Mouse (Mus musculus) c-Kit-negative CD71-positive TER-119-positive erythroid progenitor cells, embryonic 14.5 days (primary cell): ENCODE measurements around the gene Zscan20.
"Not testable (repeated sequence)": the region's sequence is repeated elsewhere in the genome, so short reads cannot be mapped to it uniquely, and the experiment has no call there.

Experiments
- DNase-seq: peaks from one replicate; pipeline ENCODE4 v3.0.0-alpha.2; 2013; ENCODE audit warnings: low read depth, low spot score

The Zscan20 gene

DNA sequence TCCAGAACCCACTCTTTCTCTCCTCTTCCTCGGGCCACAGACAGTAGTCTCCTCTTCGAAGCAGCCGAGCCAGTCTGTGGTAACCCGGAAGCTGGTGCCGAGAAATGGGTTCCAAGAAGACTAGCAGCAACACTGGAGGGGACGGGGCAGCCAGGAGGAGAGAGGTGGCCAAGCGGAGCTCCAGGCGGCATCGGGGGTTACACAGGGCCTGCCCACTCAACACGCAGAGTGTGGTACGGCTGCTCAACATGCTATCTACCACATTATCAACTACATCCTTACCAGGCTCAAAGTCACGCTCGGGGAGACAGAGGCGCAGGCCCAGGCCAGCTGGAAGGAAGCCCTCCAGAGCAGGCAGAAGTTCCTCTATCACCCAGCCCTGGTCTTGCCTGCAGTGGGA lies 5.9 kb upstream of the Zscan20 start:
- DNase-seq, result no peak

DNA sequence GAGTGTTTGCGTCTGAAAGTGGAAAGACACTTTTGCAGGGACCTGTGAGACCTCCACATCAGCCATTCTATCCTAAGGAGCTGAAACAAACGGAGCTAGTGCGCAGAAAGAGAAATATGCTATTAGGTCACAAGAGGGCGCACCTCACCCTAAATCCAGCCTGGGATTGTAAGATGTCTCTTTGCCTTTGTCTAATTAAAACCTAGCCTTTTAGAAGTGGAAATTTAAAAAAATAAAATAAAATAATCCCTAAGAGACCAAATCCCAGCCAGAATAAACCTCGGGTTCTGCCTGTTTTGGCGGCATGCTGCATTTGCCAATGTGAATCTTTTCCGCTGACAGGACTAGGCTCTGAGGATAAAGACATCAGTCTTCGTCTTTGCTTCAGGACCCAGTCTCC lies 3.4 kb upstream of the Zscan20 start:
- peak; percentile 20 for DNase-seq

DNA sequence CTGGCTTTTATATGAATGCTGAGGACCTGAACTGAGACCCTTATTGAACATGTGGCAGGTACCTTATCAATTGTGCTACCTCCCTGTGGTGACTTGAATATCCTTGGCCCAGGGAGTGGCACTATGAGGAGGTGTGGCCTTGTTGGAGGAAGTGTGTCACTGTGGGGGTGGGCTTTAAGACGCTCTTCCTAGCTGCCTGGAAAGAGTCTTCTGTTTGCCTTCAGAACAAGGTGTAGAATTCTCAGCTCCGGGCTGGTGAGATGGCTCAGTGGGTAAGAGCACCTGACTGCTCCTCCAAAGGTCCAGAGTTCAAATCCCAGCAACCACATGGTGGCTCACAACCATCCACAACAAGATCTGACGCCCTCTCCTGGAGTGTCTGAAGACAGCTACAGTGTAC lies 1.8 kb upstream of the Zscan20 start:
- DNase-seq, result not testable (repeated sequence)

DNA sequence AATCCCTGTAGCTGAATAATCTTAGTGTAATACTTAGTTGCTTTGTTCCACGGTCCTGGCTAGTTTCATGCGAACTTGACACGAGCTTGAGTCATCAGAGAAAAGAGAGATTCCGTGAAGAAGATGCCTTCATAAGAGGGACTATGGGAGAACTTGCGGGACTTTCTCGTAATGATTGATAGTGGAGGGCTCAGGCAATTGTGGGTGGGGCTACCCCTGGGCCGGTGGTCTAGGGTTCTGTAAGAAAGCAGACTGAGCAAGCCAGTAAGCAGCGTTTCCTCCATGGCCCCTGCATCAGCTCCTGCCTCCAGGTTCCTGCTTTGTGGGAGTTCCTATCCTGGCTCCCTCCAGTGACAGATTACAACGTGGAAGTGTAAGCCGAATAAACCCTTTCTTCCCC lies 808 bp upstream of the Zscan20 start:
- peak; percentile 16 for DNase-seq

DNA sequence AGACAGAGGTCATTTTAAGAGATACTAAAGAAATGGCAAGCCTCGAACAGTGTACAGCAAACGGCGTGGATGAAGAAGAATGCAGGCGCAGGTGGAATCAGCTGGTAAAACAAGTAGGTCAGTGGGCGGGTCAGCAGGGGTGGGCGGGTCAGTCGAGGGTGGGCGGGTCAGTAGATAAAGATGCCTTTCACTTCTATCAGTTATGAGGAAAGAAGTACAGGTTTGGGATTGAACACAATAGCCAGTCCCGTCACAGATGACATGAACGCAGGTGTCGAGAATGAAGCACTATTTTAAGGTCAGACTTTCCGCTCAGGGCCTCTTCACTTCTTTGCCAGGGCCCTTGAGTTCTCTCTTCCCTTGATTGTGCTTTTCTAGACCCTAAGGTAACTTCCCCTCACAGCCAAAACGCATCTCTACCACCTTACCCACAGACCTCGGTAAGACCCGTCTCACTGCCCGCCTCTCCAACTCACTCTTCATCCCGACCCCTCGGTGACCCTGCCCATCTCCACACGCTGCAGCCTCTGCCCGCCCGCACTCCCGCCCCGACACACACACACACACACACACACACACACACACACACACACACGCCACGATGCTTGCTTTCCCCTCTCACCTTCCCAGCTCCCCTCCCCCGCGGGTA lies 498 bp downstream of the Zscan20 start:
- DNase-seq, result peak; percentile 22

DNA sequence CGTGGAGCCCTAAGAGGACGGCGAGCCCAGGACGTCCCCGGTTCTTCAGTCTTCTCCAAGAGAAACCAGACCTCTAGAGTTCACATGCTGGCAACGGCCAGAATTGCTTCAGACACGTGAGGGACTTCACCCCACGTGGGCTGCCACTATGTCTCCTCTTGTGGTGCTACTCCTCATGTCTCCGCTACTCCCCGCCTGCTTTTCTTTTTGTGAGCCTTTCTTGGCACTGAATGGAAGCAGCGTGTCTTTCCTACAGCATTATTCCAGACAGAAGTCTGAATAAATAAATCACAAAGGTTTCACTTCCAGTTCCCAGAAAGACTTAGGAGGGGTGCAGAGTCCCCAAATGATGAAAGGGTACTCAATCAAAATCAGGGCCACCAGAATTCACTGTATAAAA lies 2.2 kb downstream of the Zscan20 start:
- no peak for DNase-seq

DNA sequence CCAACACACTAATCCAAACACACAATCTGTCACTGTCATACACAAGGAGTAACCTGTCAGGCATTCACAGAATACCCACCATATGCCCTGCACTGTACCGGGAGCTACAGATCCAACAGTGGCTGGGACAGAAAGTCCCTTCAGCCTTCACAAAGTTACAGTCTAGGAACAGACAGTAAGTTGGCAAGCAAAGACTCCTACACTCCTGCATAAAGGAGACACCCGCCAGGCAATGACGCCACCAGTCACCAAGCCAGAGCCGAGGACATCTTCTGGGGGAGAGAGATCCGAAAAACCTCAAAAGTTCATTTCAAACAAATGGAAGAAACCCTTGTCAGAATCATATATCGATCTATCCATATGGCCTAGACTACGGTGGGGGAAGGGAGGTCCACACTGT lies 3.3 kb downstream of the Zscan20 start:
- DNase-seq, result no peak

DNA sequence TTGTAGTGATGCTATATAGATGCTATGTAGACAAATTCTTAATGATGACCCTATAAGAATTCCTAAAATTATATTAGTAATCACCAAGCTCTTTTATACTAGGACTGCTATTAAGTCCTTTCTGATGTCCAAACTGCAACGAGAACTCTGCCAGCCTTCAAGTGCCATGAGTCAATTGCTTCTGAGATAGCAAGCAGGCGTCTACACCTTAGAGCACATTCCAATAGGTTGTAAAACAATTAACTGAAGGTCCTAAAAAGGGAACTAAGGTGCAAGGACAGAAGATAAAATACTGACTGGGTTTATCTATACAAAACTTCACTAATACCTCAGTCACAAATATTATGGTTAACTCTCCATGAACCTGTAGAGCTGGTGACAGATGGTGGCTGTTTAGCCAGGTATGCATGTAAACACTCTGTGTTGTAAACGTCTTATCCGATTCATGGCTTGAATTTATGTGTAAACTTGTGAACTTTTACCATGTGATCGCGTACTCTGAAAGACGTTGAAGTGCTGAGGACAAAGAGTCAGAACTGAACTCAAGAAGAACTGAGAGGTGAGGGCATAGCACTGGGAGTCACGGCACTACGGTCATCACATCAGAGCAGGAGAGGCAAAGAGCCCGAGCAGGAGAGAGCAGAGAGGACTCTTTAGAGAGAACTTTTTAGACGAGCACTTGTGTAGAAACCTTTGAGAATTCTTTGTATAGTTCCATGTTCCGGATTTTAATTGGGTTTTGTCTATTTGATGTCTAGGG lies 11.9 kb downstream of the Zscan20 start:
- DNase-seq, result no peak

DNA sequence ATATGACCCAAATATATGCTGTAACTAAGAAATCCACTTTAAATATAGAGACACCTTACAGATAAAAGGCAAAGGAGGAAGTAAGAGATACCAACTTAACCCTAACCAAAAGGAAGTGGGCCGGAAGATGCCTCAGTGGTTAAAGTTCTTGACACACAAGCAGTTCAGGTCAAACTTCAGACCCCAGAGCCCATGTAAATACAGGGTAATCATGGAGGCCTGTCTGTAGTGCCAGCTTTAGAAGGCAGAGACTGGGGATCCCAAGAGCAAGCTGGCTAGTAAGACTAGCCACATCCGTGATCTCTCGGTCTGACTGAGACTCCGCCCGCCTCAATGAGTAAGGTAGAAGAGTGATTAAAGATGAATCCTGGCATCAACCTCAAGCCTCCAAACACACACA lies 15.8 kb downstream of the Zscan20 start:
- no peak for DNase-seq

DNA sequence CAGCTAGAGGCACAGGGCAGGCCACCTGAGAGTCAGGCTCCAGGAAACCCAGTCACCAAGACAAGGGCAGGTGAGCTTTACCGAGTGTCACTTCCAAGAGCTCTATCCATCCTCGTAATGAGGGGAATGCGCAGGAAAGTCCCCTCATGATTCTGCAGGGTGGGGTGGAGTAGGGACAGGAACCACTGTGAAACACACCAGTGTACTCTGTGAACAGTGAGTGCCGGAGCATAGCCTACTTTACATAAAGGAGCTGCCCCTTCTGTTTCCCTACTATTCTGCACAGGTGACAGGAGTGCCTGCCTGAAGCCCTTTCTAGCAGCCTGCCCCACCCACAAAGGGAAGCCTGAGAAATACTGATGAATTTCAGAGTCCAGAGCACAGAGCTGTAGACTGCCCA lies 16.6 kb downstream of the Zscan20 start:
- DNase-seq, result no peak

DNA sequence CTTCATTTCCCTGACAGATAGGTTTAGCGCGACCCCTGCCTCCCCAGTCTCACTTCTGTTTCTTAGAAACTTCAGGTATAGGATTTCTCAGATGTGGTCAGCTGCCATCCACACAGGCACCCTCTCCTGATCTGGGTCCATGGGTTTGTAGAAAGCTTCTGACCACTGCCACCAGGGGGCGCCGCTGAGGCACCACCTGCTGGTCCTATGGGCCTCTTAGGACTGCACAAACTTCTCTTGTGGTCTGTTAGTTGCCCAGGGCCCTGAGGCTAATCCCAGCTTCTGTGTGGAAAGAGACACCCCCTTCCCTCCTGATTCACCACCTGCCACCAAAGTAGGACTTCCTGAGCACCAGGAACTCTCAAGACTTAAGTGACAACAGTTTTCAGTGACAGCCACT lies 30.7 kb downstream of the Zscan20 start:
- peak; percentile 22 for DNase-seq

DNA sequence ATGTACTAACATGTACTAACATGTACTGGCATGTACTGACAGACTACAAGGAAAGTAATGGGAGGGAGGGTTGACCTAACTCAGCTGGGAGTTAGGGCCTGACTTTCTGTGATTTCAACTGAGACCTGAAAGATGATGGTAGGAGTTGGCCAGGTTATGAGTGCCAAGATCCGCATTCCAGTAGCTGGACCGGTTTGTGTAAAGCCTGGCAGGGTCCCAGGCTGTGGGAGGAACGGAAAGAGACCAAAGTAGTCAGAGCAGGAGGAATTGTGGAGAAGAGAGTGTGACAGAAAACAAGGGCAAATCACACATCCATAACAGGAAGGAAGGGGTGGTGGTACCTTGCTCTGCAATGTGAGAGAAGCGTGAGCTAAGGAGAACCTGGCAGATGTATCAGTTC lies 34.1 kb downstream of the Zscan20 start:
- no peak for DNase-seq

DNA sequence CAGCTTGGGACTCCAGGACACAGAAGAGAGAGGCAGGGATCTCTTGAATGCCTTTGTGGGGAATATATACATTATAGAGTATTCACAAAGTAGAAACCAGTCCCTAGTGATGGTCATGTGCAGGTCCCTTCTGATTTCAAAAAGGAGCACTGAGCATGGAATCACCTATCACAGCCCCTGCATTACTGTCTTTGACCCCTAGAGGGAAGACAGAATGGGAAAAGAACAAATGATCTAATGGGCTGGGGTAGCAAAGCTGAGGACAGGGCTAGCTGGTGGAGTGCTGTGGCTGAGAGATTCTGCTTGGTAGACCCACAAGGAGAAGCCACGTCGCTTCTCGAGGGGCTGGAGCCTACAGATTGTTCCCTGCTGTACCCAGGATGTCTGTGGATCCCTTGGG lies 49.6 kb downstream of the Zscan20 start:
- no peak for DNase-seq

DNA sequence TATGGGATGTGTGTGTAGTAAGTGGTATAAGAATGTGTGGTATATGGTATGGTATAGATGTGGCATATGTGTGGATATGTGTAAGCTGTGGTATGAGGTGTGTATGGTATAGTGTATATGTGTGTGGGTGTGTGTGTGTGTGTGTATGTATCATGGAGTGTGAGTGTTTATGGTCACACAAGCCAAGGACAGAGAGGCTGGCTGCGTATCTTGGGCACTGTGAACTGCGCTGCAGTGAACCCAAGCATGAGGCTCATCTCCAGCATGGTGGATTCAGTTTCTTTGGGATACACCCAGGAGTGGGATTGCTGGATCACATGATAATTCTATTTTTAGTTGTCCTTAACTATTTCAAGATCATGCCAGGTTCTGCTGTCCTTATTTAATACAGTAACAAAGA lies 55.7 kb downstream of the Zscan20 start:
- DNase-seq, result no peak

DNA sequence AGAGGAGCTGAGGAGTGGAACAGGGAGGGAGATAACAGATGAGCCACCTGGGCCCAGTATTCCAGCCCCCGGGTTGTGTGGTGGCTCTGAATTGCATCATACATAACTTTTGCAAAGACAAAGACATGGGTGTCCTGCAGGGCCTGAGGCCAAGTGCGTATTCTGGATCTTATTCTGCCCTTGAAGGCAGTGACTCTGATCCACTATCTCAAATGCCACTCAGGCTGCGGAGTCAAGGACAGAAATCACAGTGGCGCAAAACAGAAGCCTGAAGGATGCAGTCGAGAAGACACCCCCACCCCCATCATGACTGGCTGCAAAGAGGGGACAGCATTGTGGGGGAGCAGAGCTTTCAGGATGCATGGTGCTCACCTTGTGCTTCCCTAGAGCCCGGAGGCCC lies 59.1 kb downstream of the Zscan20 start:
- no peak for DNase-seq

DNA sequence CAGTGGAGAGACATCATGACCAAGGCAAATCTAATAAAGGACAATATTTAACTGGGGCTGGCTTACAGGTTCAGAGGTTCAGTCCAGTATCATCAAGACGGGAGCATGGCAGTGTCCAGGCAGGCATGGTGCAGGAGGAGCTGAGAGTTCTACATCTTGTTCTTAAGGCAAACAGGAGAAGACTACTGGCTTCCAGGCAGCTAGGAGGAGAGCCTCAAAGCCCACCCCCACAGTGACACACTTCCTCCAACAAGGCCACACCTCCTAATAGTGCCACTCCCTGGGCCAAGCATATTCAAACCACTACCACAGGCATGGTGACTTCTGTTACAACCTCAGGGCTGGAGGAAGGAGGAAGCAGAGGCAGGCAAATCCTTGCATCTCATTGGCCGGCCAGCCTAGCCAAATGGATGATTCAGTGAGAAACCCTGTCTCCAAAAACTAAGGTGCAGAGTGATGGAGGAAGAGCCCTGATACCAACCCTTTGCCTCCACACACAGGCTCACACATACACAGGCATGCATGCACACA lies 65.9 kb downstream of the Zscan20 start:
- not testable (repeated sequence) for DNase-seq

DNA sequence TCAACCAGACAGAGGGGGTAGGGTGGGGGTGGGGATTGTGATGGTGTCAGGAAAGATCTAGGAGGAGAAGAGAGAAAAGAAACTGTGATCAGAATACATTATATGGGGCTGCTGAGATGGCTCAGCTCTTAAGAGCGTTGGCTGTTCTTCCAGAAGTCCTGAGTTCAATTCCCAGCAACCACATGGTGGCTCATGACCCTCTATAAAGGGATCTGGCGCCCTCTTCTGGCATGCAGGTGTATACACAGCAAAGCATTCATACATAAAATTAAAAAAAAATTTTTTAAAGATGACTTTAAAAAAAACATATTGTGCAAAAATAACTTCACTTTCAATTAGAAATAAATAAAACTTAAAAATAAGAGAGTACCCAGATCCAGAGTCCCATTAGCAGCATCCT lies 66.5 kb downstream of the Zscan20 start:
- no peak for DNase-seq
